Mouse (Mus musculus): ENCODE results near the gene Pdss2. TPM values are rescaled to one million over a fixed set of nuclear protein-coding genes. Genes with fewer than 3 reads are reported as not detected.

Pdss2 gene
- polyA plus RNA-seq, 1 experiment, result 16.7 TPM

DNA sequence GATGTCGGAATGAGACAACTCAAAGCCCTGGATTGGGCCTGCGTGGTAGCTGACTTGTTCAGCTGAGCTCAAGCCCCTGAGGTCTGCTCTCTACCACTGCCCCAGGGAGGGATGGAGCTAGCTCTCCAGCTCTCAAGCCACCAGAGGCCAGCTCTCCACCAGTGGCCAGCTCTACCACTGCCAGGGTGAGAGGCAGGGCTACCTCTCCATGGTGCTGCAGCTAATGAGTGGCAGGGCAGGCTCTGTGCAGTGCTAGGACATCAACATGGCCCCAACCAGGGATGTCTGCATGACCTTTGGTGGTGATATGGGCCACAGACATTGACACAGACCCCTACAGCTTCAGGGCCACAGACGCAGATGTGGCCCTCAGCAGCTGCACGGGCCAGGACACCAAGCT, 144.6 kb downstream of the Pdss2 start:
- H3K4me3 ChIP-seq (ENCODE audit: insufficient read depth, low read depth, low read length), result no peak overlapping the region
- no peak overlapping the region for H3K27ac ChIP-seq (replicated peaks; ENCODE audit: low read depth, low read length)
- no peaks in the 10 kb centered on the region; the same call in 1 of the 2 replicates for H3K4me1 ChIP-seq (ENCODE audit: control insufficient read depth, insufficient read depth, insufficient read length, low read length)

GRCm38 (mm10) chr10:43368611-43369010, 147.3 kb downstream of the Pdss2 start:
- H3K4me1 ChIP-seq (ENCODE audit: control insufficient read depth, insufficient read depth, insufficient read length, low read length), result no peaks in the 10 kb centered on the region

DNA sequence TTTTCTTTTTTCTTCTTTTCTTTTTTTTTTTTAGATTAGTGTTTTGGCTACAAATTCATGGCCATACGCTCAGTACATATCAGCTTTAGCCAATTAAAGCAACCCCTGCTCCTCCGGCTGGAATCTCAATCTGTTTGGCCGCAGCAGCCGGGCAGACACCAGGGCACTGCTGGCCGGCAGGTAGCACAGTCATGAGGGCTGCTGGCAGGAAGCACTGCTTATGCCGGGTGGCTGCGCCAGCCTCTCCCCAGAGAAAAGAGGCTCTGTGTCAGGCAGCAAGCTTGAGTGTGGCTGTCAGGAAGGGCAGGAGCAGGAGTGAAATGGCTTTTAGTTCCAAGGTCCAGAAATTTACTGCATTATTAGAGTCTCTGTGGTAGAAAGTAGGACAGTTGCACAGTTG, 151.0 kb downstream of the Pdss2 start:
- Histone ChIP-seq H3K27ac (replicated peaks; ENCODE audit: low read depth, low read length) (no peak overlapping the region), H3K4me3 (ENCODE audit: insufficient read depth, low read depth, low read length) (no peak overlapping the region), H3K4me1 (ENCODE audit: control insufficient read depth, insufficient read depth, insufficient read length, low read length) (peaks cover 2% of the 10 kb centered on the region; the same call in 1 of the 2 replicates)

More at GRCm38 (mm10) chr10:43368611-43369010, 147.3 kb downstream of the Pdss2 start:
- H3K4me3 ChIP-seq (ENCODE audit: insufficient read depth, low read depth, low read length), result no peak overlapping the region
- no peak overlapping the region for H3K27ac ChIP-seq (replicated peaks; ENCODE audit: low read depth, low read length)

GRCm38 (mm10) chr10:43373035-43373434, 151.7 kb downstream of the Pdss2 start:
- H3K4me3 ChIP-seq (ENCODE audit: insufficient read depth, low read depth, low read length), result no peak overlapping the region
- no peak overlapping the region for H3K27ac ChIP-seq (replicated peaks; ENCODE audit: low read depth, low read length)
- H3K4me1 ChIP-seq (ENCODE audit: control insufficient read depth, insufficient read depth, insufficient read length, low read length), result peaks cover 2% of the 10 kb centered on the region; the same call in 1 of the 2 replicates

GRCm38 (mm10) chr10:43373666-43374065, 152.4 kb downstream of the Pdss2 start:
- no peak overlapping the region for H3K27ac ChIP-seq (replicated peaks; ENCODE audit: low read depth, low read length)
- peaks cover 2% of the 10 kb centered on the region; the same call in 1 of the 2 replicates for H3K4me1 ChIP-seq (ENCODE audit: control insufficient read depth, insufficient read depth, insufficient read length, low read length)
- no peak overlapping the region for H3K4me3 ChIP-seq (ENCODE audit: insufficient read depth, low read depth, low read length)

DNA sequence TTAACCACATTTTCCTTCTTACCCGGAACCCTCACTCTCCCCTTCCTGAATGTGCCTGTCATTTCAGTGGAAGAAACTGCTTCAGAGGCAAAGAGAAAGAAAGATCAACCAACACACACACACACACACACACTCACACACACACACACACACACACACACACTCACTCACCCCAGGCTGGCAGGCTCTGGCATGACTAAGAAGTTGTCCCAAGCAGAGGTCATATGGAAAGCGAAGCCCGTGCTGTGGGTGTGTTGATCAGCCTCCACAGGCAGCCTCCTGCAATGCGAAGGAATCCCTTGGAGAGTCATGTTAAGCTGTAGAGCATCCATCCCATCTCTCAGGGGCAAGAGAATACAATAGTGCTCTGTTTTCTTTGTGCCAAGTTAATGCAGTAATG, 154.0 kb downstream of the Pdss2 start:
- H3K4me1 ChIP-seq (ENCODE audit: control insufficient read depth, insufficient read depth, insufficient read length, low read length), result peaks cover 2% of the 10 kb centered on the region; the same call in 1 of the 2 replicates
- H3K27ac ChIP-seq (replicated peaks; ENCODE audit: low read depth, low read length), result no peak overlapping the region

GRCm38 (mm10) chr10:43376749-43377148, 155.5 kb downstream of the Pdss2 start:
- peaks cover 2% of the 10 kb centered on the region; the same call in 1 of the 2 replicates for H3K4me1 ChIP-seq (ENCODE audit: control insufficient read depth, insufficient read depth, insufficient read length, low read length)
- no peak overlapping the region for H3K4me3 ChIP-seq (ENCODE audit: insufficient read depth, low read depth, low read length)
- no peak overlapping the region for H3K27ac ChIP-seq (replicated peaks; ENCODE audit: low read depth, low read length)

More for the DNA sequence above, 154.0 kb downstream of the Pdss2 start:
- no peak overlapping the region for H3K4me3 ChIP-seq (ENCODE audit: insufficient read depth, low read depth, low read length)

- Histone ChIP-seq H3K4me1 (ENCODE audit: control insufficient read depth, insufficient read depth, insufficient read length, low read length) (peaks cover 2% of the 10 kb centered on the region; the same call in 1 of the 2 replicates), H3K27ac (replicated peaks; ENCODE audit: low read depth, low read length) (no peak overlapping the region), H3K4me3 (ENCODE audit: insufficient read depth, low read depth, low read length) (no peak overlapping the region)
Measured at GRCm38 (mm10) chr10:43378279-43378678, 157.0 kb downstream of the Pdss2 start.

DNA sequence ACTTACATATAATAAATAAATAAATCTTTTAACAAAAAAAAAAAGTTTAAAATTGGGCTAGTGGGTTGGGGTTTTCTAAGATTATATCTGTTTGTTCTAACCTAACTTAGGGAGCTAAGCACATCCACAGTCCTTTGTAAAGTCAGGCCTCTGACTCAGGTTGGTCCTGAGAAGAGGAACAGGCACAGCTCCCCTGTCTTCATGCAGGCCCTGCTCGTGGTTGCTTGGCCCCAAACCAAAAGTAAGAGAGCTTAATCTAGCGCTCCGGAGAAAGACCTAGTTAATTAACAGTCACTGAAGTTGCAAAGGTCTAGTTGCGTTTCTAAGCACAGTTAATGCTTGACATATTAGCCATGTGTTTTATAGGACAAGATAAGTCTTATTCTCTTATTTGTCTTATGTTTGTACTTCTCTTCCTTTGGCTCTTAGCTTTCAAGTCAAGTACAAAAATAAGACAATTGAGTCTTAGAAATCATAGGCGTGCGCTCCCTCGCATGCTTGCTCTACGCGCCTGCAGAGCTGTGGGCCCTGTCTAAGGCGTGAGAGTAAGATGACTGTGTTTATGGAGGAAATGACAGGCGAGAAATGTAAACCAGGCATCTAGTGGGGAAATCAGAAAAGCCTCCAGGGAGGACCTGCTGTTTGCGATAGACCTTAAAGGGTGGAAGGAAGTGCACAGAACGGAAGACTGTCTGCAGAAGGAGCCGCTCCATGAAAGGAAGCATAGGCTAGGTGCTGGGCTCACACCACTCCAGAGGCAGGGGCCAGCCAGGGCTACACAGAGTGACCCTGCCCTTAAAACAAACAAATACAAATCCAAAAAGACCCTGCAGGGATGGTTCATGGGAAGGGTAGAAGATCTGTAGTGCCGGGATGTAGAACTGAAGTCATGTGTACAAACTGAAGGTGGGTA, 157.7 kb downstream of the Pdss2 start:
- H3K27ac ChIP-seq (replicated peaks; ENCODE audit: low read depth, low read length), result no peak overlapping the region
- H3K4me1 ChIP-seq (ENCODE audit: control insufficient read depth, insufficient read depth, insufficient read length, low read length), result peaks cover 1% of the 10 kb centered on the region; the same call in 1 of the 2 replicates
- H3K4me3 ChIP-seq (ENCODE audit: insufficient read depth, low read depth, low read length), result no peak overlapping the region

DNA sequence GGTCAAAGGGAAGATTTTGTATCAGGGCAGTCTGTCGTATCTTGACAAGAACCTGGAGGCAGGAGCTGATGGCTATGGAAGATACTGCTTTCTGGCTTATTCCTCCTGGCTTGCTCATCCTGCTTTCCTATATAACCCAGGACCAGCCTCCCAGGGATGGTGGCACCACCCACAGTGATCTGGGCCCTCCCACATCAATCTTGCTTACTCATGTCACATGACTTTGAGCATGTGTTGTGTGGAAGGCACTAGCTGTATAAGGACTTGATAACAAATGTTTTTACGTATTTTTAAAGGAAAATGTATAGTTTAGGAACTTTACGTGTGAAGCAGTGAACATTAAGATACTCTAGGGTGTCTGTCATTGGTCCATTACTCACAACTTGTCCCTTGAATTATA, 161.4 kb downstream of the Pdss2 start:
- no peaks in the 10 kb centered on the region for H3K4me1 ChIP-seq (ENCODE audit: control insufficient read depth, insufficient read depth, insufficient read length, low read length)
- H3K27ac ChIP-seq (replicated peaks; ENCODE audit: low read depth, low read length), result no peak overlapping the region
- H3K4me3 ChIP-seq (ENCODE audit: insufficient read depth, low read depth, low read length), result no peak overlapping the region

DNA sequence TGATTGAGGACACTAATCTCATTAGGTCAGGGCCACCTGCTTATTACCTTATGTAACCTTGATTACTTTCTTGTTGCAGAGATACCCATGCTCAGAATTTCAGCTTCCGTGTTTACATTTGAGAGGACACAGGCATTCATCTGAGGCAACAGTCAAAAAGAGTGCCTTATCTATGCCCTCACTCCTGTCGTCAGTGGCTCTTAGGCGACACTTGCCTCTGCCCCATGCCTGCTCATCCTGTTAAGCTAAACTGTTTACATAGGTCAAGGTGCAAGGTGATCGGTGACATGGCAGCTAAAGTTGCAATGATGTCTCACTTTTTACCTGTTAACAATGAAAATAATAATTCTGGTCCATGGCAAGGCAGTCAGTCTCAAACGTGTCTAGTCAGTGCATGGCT, 163.3 kb downstream of the Pdss2 start:
- no peaks in the 10 kb centered on the region for H3K4me1 ChIP-seq (ENCODE audit: control insufficient read depth, insufficient read depth, insufficient read length, low read length)
- H3K27ac ChIP-seq (replicated peaks; ENCODE audit: low read depth, low read length), result no peak overlapping the region
- no peak overlapping the region for H3K4me3 ChIP-seq (ENCODE audit: insufficient read depth, low read depth, low read length)

DNA sequence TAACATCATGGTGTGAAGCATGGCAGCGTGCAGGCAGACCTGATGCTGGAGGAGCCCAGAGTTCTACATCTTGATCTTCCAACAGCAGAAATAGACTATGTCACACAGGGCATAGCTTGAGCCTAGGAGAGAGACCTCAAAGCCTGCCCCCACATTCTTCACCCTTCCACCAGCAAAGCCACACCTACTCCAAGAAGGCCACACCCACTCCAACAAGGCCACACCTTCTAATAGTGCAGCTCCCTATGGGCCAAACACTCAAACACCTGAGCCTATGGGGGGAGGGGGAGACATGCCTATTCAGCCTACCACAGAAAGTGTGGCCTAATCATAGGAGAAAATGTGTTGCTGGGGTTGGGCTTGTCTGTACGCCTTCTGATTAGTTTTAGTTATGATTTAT, 171.6 kb downstream of the Pdss2 start:
- no peak overlapping the region for H3K27ac ChIP-seq (replicated peaks; ENCODE audit: low read depth, low read length)
- H3K4me1 ChIP-seq (ENCODE audit: control insufficient read depth, insufficient read depth, insufficient read length, low read length), result no peaks in the 10 kb centered on the region
- no peak overlapping the region for H3K4me3 ChIP-seq (ENCODE audit: insufficient read depth, low read depth, low read length)

- no peak overlapping the region for H3K27ac ChIP-seq (replicated peaks; ENCODE audit: low read depth, low read length)
- no peak overlapping the region for H3K4me3 ChIP-seq (ENCODE audit: insufficient read depth, low read depth, low read length)
- H3K4me1 ChIP-seq (ENCODE audit: control insufficient read depth, insufficient read depth, insufficient read length, low read length), result no peaks in the 10 kb centered on the region
Measured at GRCm38 (mm10) chr10:43393818-43394217, 172.5 kb downstream of the Pdss2 start.

- H3K4me1 ChIP-seq (ENCODE audit: control insufficient read depth, insufficient read depth, insufficient read length, low read length), result no peaks in the 10 kb centered on the region
- H3K27ac ChIP-seq (replicated peaks; ENCODE audit: low read depth, low read length), result no peak overlapping the region
Measured at GRCm38 (mm10) chr10:43395824-43396223, 174.5 kb downstream of the Pdss2 start.

GRCm38 (mm10) chr10:43399596-43400316, 178.5 kb downstream of the Pdss2 start:
- Histone ChIP-seq H3K4me3 (ENCODE audit: insufficient read depth, low read depth, low read length) (no peak overlapping the region), H3K4me1 (ENCODE audit: control insufficient read depth, insufficient read depth, insufficient read length, low read length) (no peaks in the 10 kb centered on the region), H3K27ac (replicated peaks; ENCODE audit: low read depth, low read length) (no peak overlapping the region)

More at GRCm38 (mm10) chr10:43395824-43396223, 174.5 kb downstream of the Pdss2 start:
- H3K4me3 ChIP-seq (ENCODE audit: insufficient read depth, low read depth, low read length), result no peak overlapping the region

Measured in brown adipose tissue, adult 24 weeks (tissue).